Mouse (Mus musculus) ES-Bruce4 (cell line): ENCODE results near the gene Pigk. TPM values are rescaled to one million over a fixed set of nuclear protein-coding genes. Genes with fewer than 3 reads are reported as not detected.

Source experiments
- H3K27ac ChIP-seq: 2 replicates; pipeline ENCODE4 v1.5.1; 2012; ENCODE audit warnings: low read length, inconsistent platforms; ENCODE audit not compliant: insufficient read depth
- H3K27me3 ChIP-seq: 2 replicates; pipeline ENCODE4 v1.6.1; 2012; ENCODE audit warnings: mild to moderate bottlenecking, low read length, inconsistent platforms; ENCODE audit not compliant: control insufficient read depth, poor library complexity, insufficient read depth, severe bottlenecking
- H3K36me3 ChIP-seq: 2 replicates; pipeline ENCODE4 v1.6.1; 2012; ENCODE audit warnings: inconsistent platforms, mild to moderate bottlenecking, low read length, moderate library complexity; ENCODE audit not compliant: control insufficient read depth, poor library complexity, insufficient read depth, severe bottlenecking
- H3K4me1 ChIP-seq: one replicate; pipeline ENCODE4 v1.8.1; 2011; ENCODE audit warnings: low read length; ENCODE audit not compliant: control insufficient read depth, insufficient read depth
- H3K4me3 ChIP-seq: 2 replicates; pipeline ENCODE4 v1.5.1; 2011; ENCODE audit warnings: low read depth, mild to moderate bottlenecking, low read length
- H3K9ac ChIP-seq: 2 replicates; pipeline ENCODE4 v1.6.1; 2012; ENCODE audit warnings: low read depth, mild to moderate bottlenecking, inconsistent platforms; ENCODE audit not compliant: poor library complexity, severe bottlenecking
- H3K9me3 ChIP-seq: replicated peaks from 2 replicates; pipeline ENCODE4 v1.6.1; 2012; ENCODE audit warnings: mild to moderate bottlenecking, low read length, inconsistent platforms; ENCODE audit not compliant: control insufficient read depth, poor library complexity, insufficient read depth, severe bottlenecking
- CTCF ChIP-seq: IDR thresholded peaks from one replicate; pipeline ENCODE4 v1.8.1; 2011; ENCODE audit warnings: low read depth, low read length
- EP300 ChIP-seq: IDR thresholded peaks from 2 replicates; pipeline ENCODE4 v1.6.1; 2011; ENCODE audit warnings: low read depth, low read length; ENCODE audit not compliant: insufficient read depth
- POLR2A ChIP-seq: IDR thresholded peaks from one replicate; pipeline ENCODE4 v1.8.1; 2011; ENCODE audit warnings: low read length; ENCODE audit not compliant: insufficient read depth
- polyA plus RNA-seq: library from polyadenylated mRNA; stranded (reverse); fragments of >200 nt; gene quantifications from 2 replicates; pipeline ENCODE4 v1.2.4, GENCODE M21; 2011; ENCODE audit warnings: low read depth; ENCODE audit not compliant: missing spikeins, insufficient read depth, insufficient read length

Gene Pigk
- 22.0 and 23.8 TPM in 2 replicates for polyA plus RNA-seq

GRCm38 (mm10) chr3:152713991-152714902, at the start of gene Pigk:
Gene Pigk, plus strand, starts transcription at chr3:152714100.
- H3K4me3 ChIP-seq: peak within 1 kb of the TSS; percentile 62
- no peaks in the 10 kb centered on the region for H3K9me3 ChIP-seq
- no peaks in the 10 kb centered on the region for H3K4me1 ChIP-seq
- H3K27me3 ChIP-seq: no peaks in the 10 kb centered on the region
- peak; percentile 24 for TF ChIP-seq POLR2A
- TF ChIP-seq CTCF: no peak
- no peak for TF ChIP-seq EP300
- peak within 1 kb of the TSS; percentile 33 for H3K9ac ChIP-seq
- no peak within 1 kb of the TSS for H3K27ac ChIP-seq
- H3K36me3 ChIP-seq: no peaks in the 10 kb centered on the region

DNA sequence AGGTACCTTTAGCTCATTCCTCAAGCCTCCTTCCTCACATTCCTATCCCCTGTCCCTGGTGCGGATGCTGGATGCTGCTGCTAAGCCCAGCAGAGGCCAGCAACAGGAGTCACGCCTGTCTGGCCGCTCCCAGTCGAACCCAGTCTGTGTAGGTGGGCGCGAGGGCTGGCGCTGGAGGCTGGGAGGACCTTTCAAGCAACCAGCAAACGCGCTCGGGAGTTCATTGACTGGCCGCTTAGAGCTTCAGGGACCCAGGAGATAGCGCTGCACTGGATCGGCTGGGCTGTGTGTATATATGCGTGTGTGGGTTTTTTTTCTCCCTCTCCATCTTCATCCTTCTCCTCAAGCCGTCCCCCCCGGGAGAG, 46.9 kb upstream of the Pigk start:
- no peaks in the 10 kb centered on the region for H3K9me3 ChIP-seq
- peaks cover 12% of the 10 kb centered on the region for H3K27me3 ChIP-seq
- peak overlapping the region; percentile 53 for H3K4me3 ChIP-seq
- TF ChIP-seq CTCF: no peak
- TF ChIP-seq POLR2A: no peak
- TF ChIP-seq EP300: no peak
- H3K4me1 ChIP-seq: no peaks in the 10 kb centered on the region
- peak overlapping the region; percentile 57; the same call in 1 of the 2 replicates for H3K9ac ChIP-seq
- no peaks in the 10 kb centered on the region for H3K36me3 ChIP-seq
- H3K27ac ChIP-seq: no peak overlapping the region

- no peaks in the 10 kb centered on the region for H3K9me3 ChIP-seq
- no peak for TF ChIP-seq CTCF
- TF ChIP-seq EP300: no peak
- no peak for TF ChIP-seq POLR2A
- peaks cover 12% of the 10 kb centered on the region for H3K27me3 ChIP-seq
- H3K27ac ChIP-seq: no peak overlapping the region
- peak overlapping the region; percentile 53 for H3K4me3 ChIP-seq
- H3K9ac ChIP-seq: peak overlapping the region; percentile 57
- no peaks in the 10 kb centered on the region for H3K4me1 ChIP-seq
- no peaks in the 10 kb centered on the region for H3K36me3 ChIP-seq
These were observed 46.3 kb upstream of the Pigk start for GRCm38 (mm10) chr3:152667356-152668211.

DNA sequence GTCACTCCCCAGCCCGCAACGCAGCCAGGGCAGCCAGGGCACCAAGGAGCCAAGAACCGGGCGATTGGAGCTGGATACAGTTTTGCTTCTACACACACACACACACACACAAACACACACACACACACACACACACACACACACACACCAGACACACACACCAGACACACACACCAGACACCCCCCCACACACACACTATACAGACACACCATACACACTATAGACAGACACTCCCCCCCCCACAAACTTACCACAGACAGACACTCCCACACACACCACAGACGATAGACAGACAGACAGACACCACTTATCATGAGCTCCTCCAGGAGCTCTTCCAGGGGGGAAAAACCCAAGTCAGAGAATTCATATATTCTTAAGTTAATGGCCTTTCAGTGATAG, 45.7 kb upstream of the Pigk start, which contains the start of gene Ak5:
TSS of gene Ak5 (minus strand) at position 122 of the 400 bp plus-strand sequence.
- no peaks in the 10 kb centered on the region for H3K4me1 ChIP-seq
- no peaks in the 10 kb centered on the region for H3K9me3 ChIP-seq
- H3K27me3 ChIP-seq: peaks cover 12% of the 10 kb centered on the region
- no peak within 1 kb of the TSS for H3K27ac ChIP-seq
- peak within 1 kb of the TSS; percentile 53 for H3K4me3 ChIP-seq
- TF ChIP-seq POLR2A: no peak
- TF ChIP-seq CTCF: no peak
- no peak for TF ChIP-seq EP300
- H3K9ac ChIP-seq: peak within 1 kb of the TSS; percentile 57
- no peaks in the 10 kb centered on the region for H3K36me3 ChIP-seq

DNA sequence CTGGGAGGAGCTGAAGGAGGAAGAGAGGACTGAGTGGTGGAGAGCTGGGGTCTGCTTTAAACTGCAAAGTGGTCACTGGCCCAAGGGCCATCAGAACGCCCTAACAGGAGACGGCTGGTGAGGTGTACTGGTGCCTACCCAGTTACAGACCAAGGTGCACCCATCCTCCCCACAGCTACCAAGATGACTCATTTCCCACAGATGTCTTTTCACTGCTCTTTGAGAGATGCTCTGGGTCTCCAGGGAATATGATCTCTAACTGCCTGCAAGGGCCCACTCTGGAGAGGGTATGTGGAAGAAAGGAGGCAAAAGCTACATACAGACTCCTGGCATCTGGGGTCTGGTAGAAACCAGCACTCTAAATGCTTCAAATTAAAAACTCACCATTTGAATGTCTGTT, 45.1 kb upstream of the Pigk start:
- H3K9ac ChIP-seq: no peak overlapping the region
- peaks cover 12% of the 10 kb centered on the region for H3K27me3 ChIP-seq
- H3K4me1 ChIP-seq: no peaks in the 10 kb centered on the region
- no peaks in the 10 kb centered on the region for H3K9me3 ChIP-seq
- no peaks in the 10 kb centered on the region for H3K36me3 ChIP-seq
- no peak for TF ChIP-seq EP300
- no peak for TF ChIP-seq CTCF
- no peak for TF ChIP-seq POLR2A
- no peak overlapping the region for H3K4me3 ChIP-seq
- no peak overlapping the region for H3K27ac ChIP-seq
